Mouse (Mus musculus) ES-E14 (cell line): Measurements from ENCODE around the gene Kifc3. TPM values are rescaled to one million over a fixed set of nuclear protein-coding genes. Genes with fewer than 3 reads are reported as not detected.

ENCODE experiments used
- DNase-seq: peaks from one replicate; pipeline ENCODE4 v3.0.0-alpha.2; 2013; ENCODE audit warnings: low read depth, low spot score
- H3K27ac ChIP-seq: 2 replicates; pipeline ENCODE4 v1.5.1; 2012; ENCODE audit warnings: low read depth, mild to moderate bottlenecking, low read length, moderate library complexity, mixed read lengths; ENCODE audit not compliant: poor library complexity, insufficient read depth, severe bottlenecking
- H3K36me3 ChIP-seq: 2 replicates; pipeline ENCODE4 v1.6.1; 2012; ENCODE audit warnings: mild to moderate bottlenecking, low read length, moderate library complexity, mixed read lengths; ENCODE audit not compliant: control insufficient read depth, poor library complexity, insufficient read depth, severe bottlenecking
- H3K4me1 ChIP-seq, 2 experiments: fragments of 150-350 bp in 1 of 2; sonication (generic) in 1 of 2; 2 replicates each; pipeline ENCODE4 v1.6.1; 2012; ENCODE audit warnings: low read length in 2 of 2, mild to moderate bottlenecking in 1 of 2, mixed read lengths in 1 of 2; ENCODE audit not compliant: control insufficient read depth in 2 of 2, insufficient read depth in 2 of 2, poor library complexity in 1 of 2
- H3K4me3 ChIP-seq, 2 experiments: fragments of 150-350 bp in 1 of 2; sonication (generic) in 1 of 2; 2 replicates each; pipeline ENCODE4 v1.5.1; 2012; ENCODE audit warnings: low read length in 2 of 2, low read depth in 1 of 2, mild to moderate bottlenecking in 1 of 2, mixed read lengths in 1 of 2; ENCODE audit not compliant: insufficient read depth in 1 of 2, poor library complexity in 1 of 2, severe bottlenecking in 1 of 2
- H3K9ac ChIP-seq: 2 replicates; pipeline ENCODE4 v1.6.1; 2012; ENCODE audit warnings: low read depth, mild to moderate bottlenecking, low read length, mixed read lengths; ENCODE audit not compliant: poor library complexity, insufficient read depth, severe bottlenecking
- H3K9me3 ChIP-seq: fragments of 150-350 bp; sonication (generic); 2 replicates; pipeline ENCODE4 v1.6.1; 2012; ENCODE audit warnings: low read depth, mild to moderate bottlenecking, low read length; ENCODE audit not compliant: control insufficient read depth, insufficient read depth
- CHD2 ChIP-seq: IDR thresholded peaks from 2 replicates; pipeline ENCODE4 v1.6.1; 2014; ENCODE audit warnings: mild to moderate bottlenecking, low read depth, low read length, inconsistent platforms
- HCFC1 ChIP-seq: IDR thresholded peaks from 2 replicates; pipeline ENCODE4 v1.6.1; 2012; ENCODE audit warnings: low read length, inconsistent platforms, borderline replicate concordance; ENCODE audit not compliant: insufficient read depth
- MAFK ChIP-seq: IDR thresholded peaks from 2 replicates; pipeline ENCODE4 v1.6.1; 2014; ENCODE audit warnings: mild to moderate bottlenecking, low read depth, low read length, inconsistent platforms; ENCODE audit not compliant: insufficient read depth
- ZC3H11A ChIP-seq: IDR thresholded peaks from 2 replicates; pipeline ENCODE4 v1.6.1; 2012; ENCODE audit warnings: low read depth, mild to moderate bottlenecking, inconsistent platforms, low read length, borderline replicate concordance
- ZNF384 ChIP-seq: IDR thresholded peaks from 2 replicates; pipeline ENCODE4 v1.6.1; 2012; ENCODE audit warnings: low read depth, low read length, inconsistent platforms
- in situ Hi-C, 2 experiments: fragments of 600-800 bp; cut with MboI; formaldehyde crosslinking; loops; one replicate each; pipeline ENCODE4 v1.15.1; 2025; ENCODE audit warnings: low sequenced_read_pairs in 2 of 2, inconsistent platforms in 1 of 2; ENCODE audit not compliant: unreplicated experiment in 2 of 2
- total RNA-seq: library from RNA; depleted of rRNA; stranded (reverse); fragments of 300-350 nt; gene quantifications from 2 replicates; pipeline ENCODE4 v1.2.3, GENCODE M21; 2012

Gene Kifc3
- total RNA-seq, 1 experiment = 45.6 TPM

DNA sequence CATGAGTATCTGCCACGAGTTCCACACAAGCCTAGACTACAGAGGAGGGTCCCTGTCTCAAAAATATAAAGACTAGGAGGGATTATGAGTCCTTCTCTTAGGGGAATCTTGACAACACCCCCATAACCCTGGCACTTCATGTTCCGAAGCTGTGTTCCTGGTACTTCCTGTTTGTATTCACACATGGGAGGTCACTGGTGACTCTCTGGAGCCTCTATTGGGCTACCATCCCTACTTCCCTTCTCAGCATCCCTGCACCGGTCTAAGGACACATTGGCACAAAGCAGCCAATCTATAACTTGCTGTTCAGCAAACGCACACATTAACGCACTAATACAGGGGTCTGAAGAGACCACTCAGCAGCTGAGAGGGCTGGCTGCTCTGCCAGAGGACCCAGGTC is 70.6 kb downstream of the Kifc3 start:
- H3K27ac ChIP-seq = peak overlapping the region; percentile 59; the same call in 1 of the 2 replicates
- no peak for DNase-seq
- H3K4me1 ChIP-seq = peaks cover 15 to 29% of the 10 kb centered on the region in 2 experiments
- peak overlapping the region; percentile 17; the same call in 1 of the 2 replicates for H3K9ac ChIP-seq
- no peaks in the 10 kb centered on the region for H3K36me3 ChIP-seq
- in situ Hi-C loops = no loop called here
- no peak for TF ChIP-seq ZNF384
- TF ChIP-seq CHD2 = no peak
- TF ChIP-seq HCFC1 = no peak
- TF ChIP-seq ZC3H11A = no peak
- TF ChIP-seq MAFK = no peak
- H3K4me3 ChIP-seq = peak overlapping the region in 1 of 2 experiments; percentile 28; a peak in 1 of 4 replicates
- no peaks in the 10 kb centered on the region for H3K9me3 ChIP-seq

DNA sequence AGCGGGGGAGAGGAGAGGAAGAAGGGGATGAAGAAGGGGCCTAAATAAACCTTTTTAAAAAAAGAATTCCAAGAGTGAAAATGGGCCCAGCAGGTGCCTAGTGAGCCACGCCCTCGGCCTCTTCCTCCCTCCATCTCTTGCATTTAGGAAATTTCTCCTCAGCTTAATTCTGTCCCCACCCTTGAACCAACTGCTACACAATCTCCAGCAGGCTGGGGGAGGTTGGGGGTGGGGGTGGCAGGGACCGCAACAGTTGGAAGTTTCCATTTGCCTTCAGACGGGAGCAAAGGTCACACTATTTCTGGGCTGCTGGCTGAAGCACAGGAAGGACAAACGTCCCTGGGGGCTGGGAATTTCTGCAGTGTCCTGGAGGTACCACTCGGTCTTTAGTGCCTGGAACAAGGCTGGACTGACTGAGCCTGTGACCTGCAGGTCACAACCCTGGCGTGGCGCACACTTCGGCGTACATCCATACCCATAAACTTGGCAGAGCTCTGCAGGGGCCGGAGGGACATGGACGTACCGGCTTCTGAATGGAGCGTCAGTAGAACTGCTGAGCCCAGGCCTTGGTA is 71.6 kb downstream of the Kifc3 start:
- peak overlapping the region; percentile 10 to 28; a peak in 3 of 4 replicates for H3K4me3 ChIP-seq
- in situ Hi-C loops = no loop called here
- TF ChIP-seq ZNF384 = no peak
- TF ChIP-seq ZC3H11A = no peak
- TF ChIP-seq HCFC1 = no peak
- TF ChIP-seq MAFK = no peak
- TF ChIP-seq CHD2 = no peak

DNA sequence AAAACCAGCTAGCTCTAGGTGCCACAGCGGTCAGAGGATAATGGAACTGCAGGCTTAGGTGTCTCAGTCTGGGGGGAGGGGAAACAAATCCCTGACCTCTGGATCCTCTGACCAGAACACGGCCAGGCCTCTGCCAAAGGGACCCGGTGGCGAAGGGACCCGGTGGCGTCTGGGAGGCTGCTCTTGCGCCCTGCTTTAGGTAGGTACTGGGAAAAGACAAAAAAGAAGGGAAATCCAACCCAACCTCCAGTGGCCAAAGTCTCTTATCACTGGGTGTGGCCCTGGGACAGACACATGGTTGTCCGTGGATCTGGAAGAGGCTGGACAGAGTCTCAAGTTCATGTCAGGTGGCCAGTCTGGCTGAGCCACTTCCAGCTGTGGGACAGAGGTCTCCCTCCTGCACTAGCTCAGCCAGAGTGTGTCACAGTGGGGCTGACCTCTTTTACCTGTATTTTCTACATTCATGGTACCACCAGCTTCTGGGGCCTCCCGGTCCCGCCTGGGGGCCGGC is 73.8 kb downstream of the Kifc3 start:
- H3K9me3 ChIP-seq = no peaks in the 10 kb centered on the region
- in situ Hi-C loops = no loop called here
- H3K4me1 ChIP-seq = peaks cover 10 to 19% of the 10 kb centered on the region in 2 experiments
- H3K9ac ChIP-seq = no peak overlapping the region
- DNase-seq = no peak
- TF ChIP-seq MAFK (no peak), CHD2 (no peak), HCFC1 (no peak), ZC3H11A (no peak), ZNF384 (no peak)
- 0 out of 2 replicates have a peak, but pooled peaks cover 3% of the 10 kb centered on the region for H3K36me3 ChIP-seq
- H3K27ac ChIP-seq = no peak overlapping the region
- H3K4me3 ChIP-seq = no peak overlapping the region

More for the DNA sequence above, 71.6 kb downstream of the Kifc3 start:
- Histone ChIP-seq H3K9me3 (no peaks in the 10 kb centered on the region), H3K4me1 (peaks cover 12 to 26% of the 10 kb centered on the region in 2 experiments), H3K36me3 (0 out of 2 replicates have a peak, but pooled peaks cover 3% of the 10 kb centered on the region), H3K27ac (peak overlapping the region; percentile 59; the same call in 1 of the 2 replicates), H3K9ac (peak overlapping the region; percentile 17; the same call in 1 of the 2 replicates)
- DNase-seq = no peak

DNA sequence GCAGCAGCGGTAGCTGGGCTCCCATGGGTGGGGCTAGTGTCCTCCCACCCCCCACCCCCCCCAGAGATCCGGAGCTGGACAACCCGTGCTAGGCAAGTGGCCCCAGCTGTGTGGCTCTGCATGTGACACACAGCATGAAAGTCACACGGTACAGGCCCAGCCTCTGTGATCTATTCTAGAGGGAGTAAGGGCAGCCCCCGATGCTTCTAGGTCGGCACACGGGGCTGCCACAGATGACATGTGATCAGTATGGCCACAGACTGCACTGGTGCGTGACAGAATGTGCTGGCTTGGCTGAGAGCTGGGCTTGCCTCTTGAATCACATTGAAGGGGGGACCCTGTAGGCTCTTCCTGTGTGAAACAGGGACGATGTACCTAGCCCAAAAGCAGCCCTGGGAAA is 75.0 kb downstream of the Kifc3 start:
- H3K27ac ChIP-seq = no peak overlapping the region

More for the DNA sequence above, 75.0 kb downstream of the Kifc3 start:
- H3K4me3 ChIP-seq = no peak overlapping the region
- peaks cover 10 to 16% of the 10 kb centered on the region in 2 experiments for H3K4me1 ChIP-seq
- H3K9me3 ChIP-seq = no peaks in the 10 kb centered on the region
- no peak for TF ChIP-seq ZNF384
- H3K9ac ChIP-seq = no peak overlapping the region
- no peak for DNase-seq
- in situ Hi-C loops = no loop called here
- 0 out of 2 replicates have a peak, but pooled peaks cover 3% of the 10 kb centered on the region for H3K36me3 ChIP-seq
